Mouse (Mus musculus) urinary bladder, postnatal 25 days (tissue): ENCODE data around the gene Ptger1.
A peak's percentile ranks its signal among the peaks of the same experiment; 100 is the strongest.

Experiments
- DNase-seq: peaks from one replicate; pipeline ENCODE4 v3.0.0; 2022; ENCODE audit warnings: low spot score

The Ptger1 gene

DNA sequence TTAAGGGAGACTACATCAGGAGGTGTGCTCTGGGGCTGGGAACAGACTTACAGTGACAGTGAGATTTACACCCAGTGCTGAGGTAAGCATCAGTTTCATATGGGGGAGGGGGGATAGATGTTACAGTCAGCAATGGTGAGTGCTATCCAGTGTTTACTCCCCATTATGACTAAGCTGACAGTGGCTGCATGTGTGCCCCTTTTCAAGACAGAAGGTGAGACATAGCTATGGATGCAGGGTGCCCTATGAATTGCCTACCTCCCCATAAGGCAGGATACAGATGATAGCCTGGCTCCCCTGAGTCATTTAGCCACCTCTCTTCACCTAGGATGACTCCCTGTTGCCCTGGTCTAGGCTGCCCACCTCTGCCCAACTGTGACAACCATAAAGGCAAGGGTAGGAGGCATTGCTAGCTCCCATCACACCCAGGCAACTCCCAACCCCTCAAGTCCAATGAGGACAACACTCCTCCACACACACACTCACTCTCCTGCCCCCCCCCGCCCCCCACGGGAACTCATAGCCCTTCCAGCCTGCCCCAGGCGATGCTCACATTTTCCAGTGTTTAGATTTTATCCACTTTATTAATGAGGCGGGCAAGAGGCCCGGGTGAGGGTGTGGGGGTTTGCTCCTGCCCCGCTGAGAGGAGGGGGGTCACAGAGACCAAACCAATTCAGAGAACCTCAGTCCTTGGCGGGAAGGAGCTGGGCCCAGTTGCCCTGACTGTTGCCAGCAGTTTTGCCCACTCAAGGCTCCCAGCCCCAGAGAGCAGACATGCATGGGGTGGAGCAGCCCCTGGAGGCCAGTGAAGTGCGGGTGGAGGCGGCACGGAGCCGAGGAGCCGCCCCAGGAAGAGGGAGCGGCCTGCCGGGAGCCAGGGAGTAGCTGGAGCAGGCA is at the start of gene Ptger1:
Gene Ptger1 (plus strand): TSS at position 710 of the 897 bp plus-strand sequence.
- peak; percentile 51 for DNase-seq

DNA sequence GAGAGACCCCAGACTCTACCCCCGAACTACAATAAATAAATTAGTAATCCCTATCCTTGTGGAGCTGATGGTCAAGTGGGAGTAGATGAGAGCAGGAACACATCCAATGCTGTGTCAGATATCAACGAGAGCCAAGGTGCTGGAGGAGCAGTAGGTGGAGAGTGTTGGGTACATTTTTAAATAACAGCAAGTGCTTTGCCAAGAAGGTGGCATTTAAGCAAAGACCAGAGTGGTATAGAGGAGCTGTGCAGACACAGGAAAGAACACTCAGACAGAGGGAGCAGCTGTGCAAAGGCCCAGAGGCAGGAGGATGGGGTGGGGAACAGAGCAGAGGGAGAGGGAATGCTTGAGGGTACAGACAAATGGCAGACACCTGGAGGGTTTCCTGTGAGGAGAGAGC is 49.4 kb upstream of the Ptger1 start:
- no peak for DNase-seq

DNA sequence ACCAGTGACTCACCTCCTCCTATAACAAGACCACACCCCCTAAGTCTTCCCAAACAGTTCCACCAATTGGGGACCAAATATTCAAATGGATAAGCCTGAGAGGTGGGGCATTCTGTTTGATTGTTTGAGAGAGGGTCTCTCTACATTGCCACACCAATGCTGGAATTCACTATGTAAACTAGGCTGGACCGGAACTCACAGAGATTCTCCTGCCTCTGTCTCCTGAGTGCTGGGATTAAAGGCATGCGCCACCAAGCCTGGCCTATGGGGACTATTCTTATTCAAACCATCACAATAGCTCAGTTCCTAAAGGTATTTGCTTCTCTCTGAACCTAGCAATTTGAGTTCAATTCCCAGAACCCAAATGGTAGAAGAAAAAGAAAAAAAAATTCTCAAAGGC is 47.9 kb upstream of the Ptger1 start:
- no peak for DNase-seq

DNA sequence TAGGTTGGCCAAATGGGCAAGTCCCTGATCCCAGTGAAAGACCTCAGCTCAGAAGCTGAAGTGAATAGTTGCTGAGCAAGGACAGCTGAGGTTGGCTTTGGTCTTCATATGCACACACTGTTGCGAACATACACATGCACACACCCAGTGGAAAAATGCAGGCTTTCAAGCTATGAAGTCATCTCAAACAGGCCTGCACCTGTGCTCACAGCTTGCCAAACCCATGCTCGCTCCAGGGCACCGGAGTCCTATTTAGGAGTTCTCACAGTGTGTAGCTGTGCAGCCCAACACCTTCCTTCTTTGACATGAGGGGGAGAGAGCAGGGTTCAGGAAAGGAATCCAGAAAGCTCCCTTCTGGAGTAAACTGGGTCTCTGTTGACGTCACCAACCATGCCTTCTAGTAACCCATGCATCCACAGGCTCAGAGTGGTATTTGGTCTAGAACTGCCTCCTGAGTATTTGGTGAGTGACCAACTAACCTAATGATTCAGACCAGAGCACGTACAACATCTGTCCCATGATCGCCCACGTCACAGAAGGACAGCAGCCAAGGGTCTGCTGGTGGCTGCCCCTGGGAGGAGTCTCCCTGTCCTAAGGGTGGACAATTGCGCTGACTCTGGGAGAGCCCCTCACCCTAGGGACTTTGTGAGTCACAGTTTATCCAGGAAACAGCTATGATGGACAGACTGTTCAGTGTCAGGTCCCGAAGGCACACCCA is 46.8 kb upstream of the Ptger1 start:
- DNase-seq = no peak

DNA sequence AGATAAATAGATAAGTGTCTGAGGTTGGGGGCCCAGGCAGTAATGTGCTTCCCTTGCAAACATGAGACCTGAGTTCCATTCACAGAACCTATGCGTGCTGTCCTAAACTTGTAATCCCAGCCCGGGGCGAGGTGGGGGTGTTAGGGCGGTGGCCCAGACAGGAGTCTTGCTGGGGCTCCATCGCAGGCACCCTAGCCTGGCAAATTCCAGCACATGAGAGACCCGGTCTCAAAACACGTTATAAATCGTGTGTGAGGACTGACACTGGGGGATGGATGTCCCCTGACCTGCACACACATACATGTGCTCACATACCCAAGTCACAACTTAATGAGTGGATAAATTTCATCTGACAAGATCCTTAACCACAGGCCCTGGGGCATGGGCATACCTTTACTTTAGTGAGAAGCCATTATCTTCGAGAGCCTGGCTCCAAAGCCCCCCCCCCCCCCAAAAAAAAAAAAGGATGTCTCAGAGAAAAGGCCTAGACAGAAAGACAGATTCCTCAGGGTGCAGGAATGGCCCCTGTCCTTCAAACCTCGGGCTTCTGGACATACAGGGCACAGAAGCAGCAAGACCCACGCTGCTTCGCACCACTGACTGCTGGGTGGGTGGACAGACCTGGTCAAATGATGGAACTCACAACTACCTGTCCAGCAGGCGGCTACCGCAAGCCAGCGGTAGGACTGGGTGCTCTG is 44.6 kb upstream of the Ptger1 start:
- DNase-seq = no peak

DNA sequence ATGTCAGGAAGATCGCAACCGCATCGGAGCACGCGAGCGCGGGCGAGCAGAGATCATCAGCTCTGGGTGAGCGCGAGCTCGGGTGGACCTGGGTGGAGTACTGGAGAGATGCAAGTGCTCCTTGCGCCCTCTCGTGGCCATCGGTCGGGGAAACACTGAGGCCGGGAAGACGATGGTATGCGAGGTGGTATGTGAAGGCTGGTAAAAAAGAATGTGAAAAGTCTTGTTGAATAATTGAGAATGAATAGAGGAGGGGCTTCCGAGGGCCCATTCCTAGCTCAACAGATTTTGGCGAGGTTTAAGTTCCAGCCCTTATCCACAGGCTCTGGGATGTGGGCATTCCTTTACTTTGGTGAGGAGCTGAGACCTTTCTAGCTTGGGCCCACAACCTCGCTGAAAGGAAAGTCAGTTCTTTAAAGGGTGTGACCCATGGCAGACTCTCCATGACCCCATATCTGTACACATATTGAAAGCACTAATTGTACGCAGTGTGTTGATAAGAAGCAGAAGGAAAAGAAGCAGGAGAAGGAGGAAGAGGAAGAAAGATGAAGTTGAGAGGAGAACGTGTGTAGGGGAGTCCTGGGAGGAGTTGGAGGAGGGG is 44.0 kb upstream of the Ptger1 start:
- DNase-seq = peak; percentile 94

DNA sequence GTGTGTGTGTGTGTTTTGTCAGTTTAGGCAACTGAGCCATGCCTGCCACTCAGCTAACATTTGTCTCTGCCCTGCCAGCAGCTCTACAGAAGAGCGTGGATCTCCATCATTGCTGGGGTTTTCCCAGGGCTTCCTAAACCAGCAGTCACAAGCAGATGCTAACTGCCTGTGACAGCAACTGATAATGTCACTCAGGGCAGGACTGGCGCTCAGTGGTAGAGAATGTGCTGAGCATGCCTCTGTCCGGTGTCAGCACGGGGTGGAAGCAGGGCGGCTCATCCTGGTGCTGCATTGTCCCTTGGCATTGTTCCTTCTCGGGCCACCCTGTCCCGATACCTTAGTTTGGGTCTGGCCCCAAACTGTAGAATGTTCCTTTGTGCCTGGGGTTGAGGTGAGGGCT is 42.9 kb upstream of the Ptger1 start:
- no peak for DNase-seq

DNA sequence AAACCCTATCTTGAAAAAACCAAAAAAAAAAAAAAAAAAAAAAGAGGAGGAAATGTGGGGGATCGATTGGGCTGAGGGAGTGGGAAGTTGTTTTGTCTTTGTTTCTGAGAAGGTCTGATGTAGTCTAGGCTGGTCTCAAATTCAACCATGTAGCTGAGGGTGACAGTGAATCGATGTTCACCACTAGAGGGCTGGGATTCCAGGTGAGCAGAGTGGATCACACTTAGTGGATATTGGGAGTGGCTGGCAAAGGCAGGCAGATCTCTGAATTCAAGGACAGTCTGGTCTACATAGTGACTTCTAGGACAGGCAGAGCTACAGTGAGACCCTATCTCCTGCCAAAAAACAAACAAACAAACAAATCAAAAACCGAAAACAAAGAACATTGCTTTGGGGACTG is 41.7 kb upstream of the Ptger1 start:
- no peak for DNase-seq

DNA sequence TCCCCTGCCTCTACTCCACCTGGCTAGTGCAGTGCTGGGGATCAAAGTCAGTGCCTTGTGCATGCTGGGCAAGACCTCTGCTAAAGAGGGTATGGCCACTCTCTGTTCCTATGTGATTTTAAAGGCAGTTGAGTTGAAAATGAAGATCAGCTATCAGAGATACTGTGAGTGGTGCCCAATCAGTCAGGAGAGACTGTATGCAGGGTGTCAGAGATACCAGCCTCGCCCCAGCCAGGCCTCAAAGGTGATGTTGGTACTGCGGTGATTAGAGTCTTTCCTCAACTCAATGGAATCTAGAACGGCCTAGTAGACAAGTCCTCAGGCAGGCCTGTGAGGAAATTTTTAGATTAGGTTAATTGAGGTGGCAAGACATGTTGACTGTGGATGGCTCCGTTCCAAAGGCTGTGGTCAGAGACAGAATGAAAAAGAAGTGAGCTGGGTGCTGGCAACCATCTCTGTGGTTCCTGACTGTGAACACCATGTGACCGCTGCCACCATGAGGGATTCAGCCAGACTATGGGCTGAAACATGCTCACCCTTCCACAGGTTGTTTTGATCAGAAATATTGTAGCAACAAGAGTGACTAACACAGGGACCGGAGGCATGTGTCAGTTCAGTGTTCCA is 40.7 kb upstream of the Ptger1 start:
- DNase-seq = no peak

DNA sequence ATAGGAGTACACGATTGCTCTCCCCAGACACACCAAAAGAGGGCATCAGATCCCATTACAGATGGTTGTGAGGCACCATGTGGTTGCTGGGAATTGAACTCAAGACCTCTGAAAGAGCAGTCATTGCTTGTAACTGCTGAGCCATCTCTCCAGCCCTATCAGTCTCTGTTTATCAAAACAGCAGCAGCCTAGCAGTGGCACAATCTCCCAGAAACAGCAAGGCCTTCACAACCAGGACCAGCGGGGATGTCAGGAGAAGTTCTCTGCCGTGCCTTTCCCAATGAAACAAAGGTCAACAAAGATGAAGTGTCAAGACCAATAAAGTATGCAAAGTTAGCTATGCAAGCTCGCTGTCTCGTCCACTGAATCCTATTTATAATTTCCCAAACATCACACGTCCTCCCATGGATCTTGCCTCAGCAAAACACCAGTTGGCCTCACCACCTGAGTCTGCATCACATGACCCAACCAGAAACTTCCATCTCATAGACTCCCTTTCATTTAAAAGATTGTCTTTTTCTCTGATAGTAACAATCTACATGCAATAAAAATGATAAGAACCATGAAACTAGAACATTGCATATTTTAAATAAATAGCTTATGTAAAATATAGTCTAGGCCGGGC is 34.3 kb upstream of the Ptger1 start:
- no peak for DNase-seq

DNA sequence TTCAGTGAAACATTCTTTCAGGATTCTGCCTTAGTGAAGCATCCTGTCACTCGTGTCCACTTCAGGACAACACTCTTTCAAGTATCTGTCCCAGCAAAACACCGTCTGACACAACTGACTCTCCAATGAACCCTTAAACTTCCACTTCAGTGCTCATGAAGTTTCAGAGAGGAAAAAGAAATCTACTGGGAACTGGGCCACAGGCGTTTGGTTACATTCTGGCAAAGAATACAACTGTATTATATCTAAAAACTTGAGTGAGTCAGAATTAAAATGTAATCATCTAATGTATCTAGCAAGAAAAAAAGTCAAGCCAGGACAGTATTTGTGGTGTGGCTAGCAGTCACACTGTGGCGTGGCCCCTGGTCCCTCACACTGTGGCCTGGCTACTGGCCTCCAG is 27.6 kb upstream of the Ptger1 start:
- DNase-seq = no peak

DNA sequence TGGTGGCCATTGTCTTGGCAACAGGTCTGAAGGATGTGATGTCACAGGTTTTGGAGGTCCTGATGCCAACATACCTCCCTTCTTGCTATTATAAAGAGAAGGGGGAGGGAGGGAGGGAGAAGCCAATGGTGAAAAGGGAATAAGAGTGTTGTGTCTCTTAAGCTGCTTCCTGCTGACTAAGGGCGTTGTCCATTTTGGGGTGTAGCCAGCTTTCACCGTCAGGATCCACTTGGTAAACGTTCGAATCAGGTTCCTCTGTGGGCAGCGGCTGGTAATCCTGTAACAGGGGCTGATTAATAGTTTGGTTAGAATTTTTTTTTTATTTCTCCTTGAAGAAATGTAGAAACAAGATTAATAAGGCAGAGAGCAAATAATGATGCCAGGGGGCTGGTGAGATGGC is 26.8 kb upstream of the Ptger1 start:
- no peak for DNase-seq

DNA sequence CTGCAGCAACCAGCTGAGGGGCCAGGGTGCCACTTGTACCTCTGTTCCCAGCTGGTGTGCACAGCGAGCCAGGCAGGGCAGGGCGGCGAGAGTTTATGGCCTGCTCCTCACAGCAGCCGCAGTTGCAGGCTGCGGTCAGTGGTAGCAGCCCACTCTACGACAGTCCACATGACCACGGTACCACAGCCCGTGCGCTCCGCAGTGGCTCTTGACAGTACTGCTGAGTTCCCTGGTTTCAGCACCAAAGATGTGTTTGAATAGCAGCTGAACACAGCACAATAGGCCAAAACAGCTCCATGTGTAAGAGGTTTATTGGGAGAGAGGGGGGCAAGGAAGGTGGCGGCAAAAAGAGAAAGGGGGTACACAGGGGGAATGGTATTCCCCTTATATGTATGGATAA is 19.0 kb upstream of the Ptger1 start:
- no peak for DNase-seq

DNA sequence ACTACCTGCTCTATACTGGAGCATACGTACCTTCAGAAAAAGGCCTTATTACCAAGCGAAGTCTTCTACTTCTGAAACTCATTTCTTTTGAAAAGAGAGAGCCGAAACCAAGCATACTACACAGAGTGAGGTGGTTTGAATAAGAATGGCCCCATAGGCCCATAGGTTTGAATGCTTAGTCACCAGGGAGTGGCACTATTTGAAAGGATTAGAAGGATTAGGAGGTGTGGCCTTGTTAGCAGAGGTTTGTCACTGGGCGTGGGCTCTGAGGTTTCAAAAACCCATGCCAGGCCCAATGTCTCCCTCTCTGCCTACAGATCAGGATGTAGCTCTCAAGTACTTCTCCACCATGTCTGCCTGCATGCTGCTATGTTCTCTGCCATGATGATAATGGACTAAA is 18.4 kb upstream of the Ptger1 start:
- no peak for DNase-seq

DNA sequence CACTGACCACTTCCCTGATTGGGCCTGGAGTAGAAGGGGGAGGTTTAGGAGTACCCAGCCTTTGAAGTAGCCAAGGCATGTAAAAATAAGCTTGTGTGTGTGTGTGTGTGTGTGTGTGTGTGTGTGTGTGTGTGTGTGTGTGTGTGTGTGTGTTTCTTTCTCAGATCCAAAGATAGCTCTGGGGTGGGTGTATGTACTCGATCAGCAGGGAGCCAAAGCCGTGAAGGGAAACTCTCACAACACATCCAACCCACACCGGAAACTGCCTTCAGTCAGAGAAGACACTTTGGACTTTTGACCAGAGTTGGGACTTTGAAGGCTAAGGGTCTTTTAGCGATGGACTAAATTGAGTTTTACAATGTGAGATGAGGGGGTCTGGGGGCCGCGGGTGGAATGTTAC is 16.8 kb upstream of the Ptger1 start:
- no peak for DNase-seq

DNA sequence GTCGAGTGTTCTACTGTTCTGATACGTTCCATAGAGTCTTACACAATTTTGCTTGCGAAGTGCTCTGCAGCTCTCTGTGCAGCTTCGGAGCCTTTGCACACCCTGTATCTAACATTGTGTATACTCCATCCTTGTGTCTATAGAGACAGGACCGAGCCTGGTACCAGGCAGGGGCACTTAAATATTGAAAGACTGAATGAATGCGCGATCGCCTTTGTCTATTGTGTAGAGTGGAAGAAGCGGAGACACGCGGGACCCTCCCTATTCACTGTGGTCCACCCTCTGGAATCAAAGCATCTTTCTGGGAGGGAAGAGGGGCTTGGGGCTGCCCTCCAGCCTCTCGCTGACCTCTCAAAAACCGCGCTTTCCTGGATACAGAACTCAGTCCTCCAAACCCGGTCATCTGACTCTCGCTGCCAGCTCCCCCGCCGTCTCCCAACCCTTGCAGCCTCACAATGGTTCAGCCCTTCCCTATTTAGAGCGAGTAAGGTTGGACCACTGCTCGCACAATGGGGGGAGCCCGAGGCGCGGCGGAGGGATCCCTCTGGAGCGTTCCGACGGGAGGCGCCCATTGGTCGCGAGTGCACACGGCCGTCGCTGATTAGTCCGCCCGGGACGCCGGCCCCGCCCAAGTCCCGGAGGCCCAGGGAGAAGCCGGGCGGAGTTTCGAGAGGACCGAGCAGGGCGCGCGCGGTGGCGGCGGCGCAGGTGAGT is 14.3 kb upstream of the Ptger1 start, which contains the start of gene Gipc1:
Gene Gipc1 (plus strand): TSS at position 648 of the 714 bp plus-strand sequence.
- DNase-seq = peak; percentile 87

DNA sequence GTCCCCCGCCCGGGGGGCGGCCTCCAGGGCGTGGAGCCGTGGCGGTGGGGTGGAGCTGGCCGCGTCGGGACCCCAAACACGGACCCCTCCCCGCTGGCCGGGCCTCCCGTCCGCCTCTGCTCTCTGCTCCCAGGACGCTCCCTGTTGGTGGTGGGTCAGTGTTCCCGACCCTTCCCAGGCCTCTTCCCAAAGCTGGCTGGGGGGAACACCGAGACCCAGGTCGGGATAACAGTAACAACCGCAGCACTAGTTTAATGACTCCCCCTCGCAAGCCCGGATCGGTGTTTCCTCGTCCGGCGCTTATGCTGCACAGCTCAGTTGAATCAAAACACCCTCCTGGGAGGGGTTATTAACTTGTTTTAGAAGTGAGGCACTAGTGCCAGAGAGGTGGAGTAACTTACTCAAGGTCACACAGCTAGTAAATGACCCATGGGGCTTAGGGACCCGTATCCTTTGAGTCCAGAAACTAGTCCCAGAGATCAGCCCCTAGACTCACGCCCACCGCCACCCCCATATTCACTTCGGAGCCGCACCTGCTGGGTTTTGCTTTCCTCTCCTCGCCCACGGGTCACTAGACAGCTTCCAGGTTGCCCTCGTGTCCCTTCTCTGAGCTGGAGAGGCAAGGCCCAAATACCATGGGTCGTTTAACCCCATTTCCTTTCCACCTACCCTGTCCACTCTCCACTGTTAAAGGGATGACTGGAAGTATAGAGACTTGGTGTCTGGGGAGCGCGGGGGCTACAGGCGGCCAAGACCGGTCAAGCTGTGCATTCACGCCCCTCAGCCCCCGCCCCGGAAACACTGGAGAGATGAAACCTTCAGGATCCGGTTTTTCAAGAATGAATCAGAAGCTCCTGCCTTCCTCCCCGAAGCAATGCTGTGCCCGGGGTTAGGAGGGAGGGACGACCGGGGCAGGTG is 13.5 kb upstream of the Ptger1 start:
- no peak for DNase-seq

DNA sequence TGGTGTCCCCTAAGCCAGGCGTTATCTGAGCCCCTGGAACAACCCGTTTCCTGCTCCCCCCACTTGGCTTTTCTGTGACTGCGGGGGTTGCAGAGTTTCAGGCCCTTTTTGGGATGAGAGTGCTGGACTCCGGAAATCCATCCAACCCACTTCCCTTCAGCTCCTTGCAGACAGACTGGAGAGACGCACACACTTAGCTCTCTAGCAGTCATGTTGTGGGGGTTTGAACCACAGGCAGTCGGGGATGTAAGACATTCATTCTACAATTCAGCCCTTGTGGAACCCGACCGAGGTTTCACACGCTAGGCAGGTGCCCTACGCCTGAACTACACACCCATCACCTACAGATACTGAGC is 12.8 kb upstream of the Ptger1 start:
- DNase-seq = no peak

DNA sequence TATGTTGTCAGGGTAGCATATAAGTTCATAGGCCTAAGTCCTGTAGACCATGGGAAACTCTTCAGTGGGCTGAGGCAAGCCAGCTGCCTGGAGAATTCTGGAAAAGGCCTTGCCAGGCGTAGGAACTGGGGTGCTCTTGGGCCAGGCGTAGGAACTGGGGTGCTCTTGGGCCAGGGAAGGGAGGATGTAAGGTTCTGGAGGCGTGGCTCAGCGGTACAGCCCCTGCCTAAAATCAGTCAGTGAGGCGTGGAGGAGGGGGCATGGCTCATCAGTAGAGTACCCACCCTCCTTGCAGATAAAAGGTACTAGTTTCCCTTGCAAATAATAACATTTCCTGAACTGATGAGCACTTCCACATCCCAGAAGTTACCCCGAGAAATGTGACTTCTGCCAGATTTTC is 11.8 kb upstream of the Ptger1 start:
- DNase-seq = no peak

DNA sequence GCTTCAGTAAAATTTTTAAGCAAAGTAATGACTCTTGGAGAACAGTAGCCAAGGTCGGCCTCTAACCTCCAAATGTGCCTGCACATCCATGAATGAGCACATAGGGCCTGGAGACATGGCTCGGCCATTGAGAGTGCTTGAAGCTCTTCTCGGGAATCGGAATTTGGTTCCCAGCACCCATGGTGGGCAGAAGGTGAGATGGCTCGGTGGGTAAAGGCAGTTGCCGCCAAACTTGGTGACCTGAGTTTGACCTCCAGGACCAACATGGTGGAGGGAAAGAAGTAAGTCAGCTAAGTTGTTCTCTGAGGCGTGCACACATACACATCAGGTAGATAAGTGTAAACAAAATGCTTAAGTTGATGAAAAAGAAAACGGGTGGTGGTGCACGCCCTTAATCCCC is 10.4 kb upstream of the Ptger1 start:
- DNase-seq = no peak
